Mouse (Mus musculus) hindbrain, embryonic 15.5 days (tissue): ENCODE measurements around the gene Tln2. TPM values are rescaled to one million over a fixed set of nuclear protein-coding genes. Genes with fewer than 3 reads are reported as not detected.

ENCODE experiments used
- ATAC-seq: fragments of 200-750 bp; cut with Nextera tagmentation; 2 replicates; pipeline ENCODE4 v1.8.0; 2017; ENCODE audit warnings: low read depth, moderate number of reproducible peaks, moderate TSS enrichment; ENCODE audit not compliant: low FRiP score
- H3K27ac ChIP-seq: fragments of 300-500 bp; sonication (generic); replicated peaks from 2 replicates; pipeline ENCODE4 v1.5.1; 2015; ENCODE audit warnings: mild to moderate bottlenecking, inconsistent platforms
- H3K27me3 ChIP-seq: fragments of 300-500 bp; sonication (generic); 2 replicates; pipeline ENCODE4 v1.6.1; 2015; ENCODE audit warnings: control low read depth, inconsistent platforms
- H3K36me3 ChIP-seq: fragments of 300-500 bp; sonication (generic); 2 replicates; pipeline ENCODE4 v1.6.1; 2015; ENCODE audit warnings: control low read depth, inconsistent platforms
- H3K4me1 ChIP-seq: fragments of 300-500 bp; sonication (generic); replicated peaks from 2 replicates; pipeline ENCODE4 v1.6.1; 2015; ENCODE audit warnings: control low read depth, inconsistent platforms
- H3K4me2 ChIP-seq: fragments of 300-500 bp; sonication (generic); 2 replicates; pipeline ENCODE4 v1.6.1; 2015; ENCODE audit warnings: moderate library complexity, mild to moderate bottlenecking, inconsistent platforms
- H3K4me3 ChIP-seq: fragments of 300-500 bp; sonication (generic); 2 replicates; pipeline ENCODE4 v1.5.1; 2015; ENCODE audit warnings: mild to moderate bottlenecking, inconsistent platforms
- H3K9ac ChIP-seq: fragments of 300-500 bp; sonication (generic); 2 replicates; pipeline ENCODE4 v1.6.1; 2015; ENCODE audit warnings: inconsistent platforms
- H3K9me3 ChIP-seq: fragments of 300-500 bp; sonication (generic); 2 replicates; pipeline ENCODE4 v1.6.1; 2016; ENCODE audit warnings: control low read depth, inconsistent platforms
- WGBS: fragments of 180-500 bp; shearing (Covaris S2); methylation state at CpG from one replicate; pipeline ENCODE4 v1.1.7; 2015; 5-methylcytosine and 5-hydroxymethylcytosine counted together
- polyA plus RNA-seq: library from polyadenylated mRNA; unstranded; fragments of >200 nt; fragmentation: Nextera tagmentation; extraction: Ambion mirVana; gene quantifications from 2 replicates; pipeline ENCODE4 v1.2.1, GENCODE M21; 2015

Gene Tln2
- polyA plus RNA-seq, 1 experiment from 2014 or later: 32.6 TPM

DNA sequence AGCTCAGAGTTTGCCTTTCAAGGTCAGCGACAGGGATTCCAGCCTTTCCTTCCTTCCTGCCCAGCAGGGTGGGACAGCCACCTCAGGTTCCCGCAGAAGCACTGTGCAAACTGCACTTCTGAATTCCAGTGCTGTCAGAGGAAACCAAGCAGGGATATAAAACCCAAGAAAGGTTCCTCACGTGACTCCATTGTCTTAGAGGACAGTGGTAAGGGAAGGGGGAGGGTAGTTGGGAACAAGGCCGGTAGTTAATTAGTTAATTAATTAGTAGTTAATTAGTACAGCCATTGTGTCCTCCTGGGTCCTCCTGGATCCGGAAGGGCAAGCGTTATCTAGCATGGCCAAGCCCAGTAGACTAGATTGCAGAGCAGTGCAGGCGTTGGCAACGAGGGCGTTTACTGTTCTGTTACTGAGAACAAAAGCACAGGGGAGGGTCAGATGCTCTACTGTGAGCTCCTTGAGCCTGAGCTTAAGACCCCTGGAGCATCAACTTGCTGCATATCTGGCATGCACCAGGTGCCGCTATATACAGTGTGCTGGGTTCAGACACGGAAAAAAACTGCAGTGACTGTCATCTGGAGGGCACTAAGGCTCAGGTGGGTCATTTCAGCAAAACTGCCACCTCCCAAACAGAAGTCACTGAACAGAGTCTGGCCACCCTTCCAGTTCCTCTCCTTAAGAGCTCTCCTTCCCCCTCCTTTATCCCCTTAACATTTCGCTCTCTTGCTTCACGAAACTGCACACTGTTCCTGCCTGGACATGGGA, 298.5 kb downstream of the Tln2 start:
- Histone ChIP-seq H3K27me3 (no peaks in the 10 kb centered on the region), H3K4me3 (no peak overlapping the region), H3K36me3 (no peaks in the 10 kb centered on the region), H3K4me2 (no peak overlapping the region), H3K4me1 (peaks cover 19% of the 10 kb centered on the region), H3K9me3 (no peaks in the 10 kb centered on the region), H3K27ac (peak overlapping the region; percentile 26; the same call in 1 of the 2 replicates), H3K9ac (no peak overlapping the region)
- 26% methylated on average over 13 of the region's 13 CpGs for WGBS
- ATAC-seq: 0 out of 2 replicates have a peak, but pooled peaks have one; percentile 17

DNA sequence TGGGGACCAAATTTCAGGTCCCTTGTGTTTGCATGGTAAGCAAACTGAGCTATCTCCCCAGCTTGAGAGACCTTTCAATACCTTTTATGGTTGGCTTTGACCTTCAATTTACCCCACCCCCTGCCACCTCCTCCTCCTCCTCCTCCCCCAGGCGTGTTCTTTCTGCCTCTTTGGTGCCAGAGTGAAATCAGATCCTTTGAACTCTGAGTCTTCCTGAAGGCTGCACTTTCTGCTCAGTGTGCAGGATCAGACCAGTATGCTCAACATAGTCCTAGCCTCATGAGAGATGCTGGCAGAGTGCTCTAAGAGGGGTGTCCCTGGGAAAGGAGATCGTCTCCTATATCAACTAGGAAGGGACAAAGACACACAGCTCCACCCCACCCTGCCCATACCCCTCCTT, 309.4 kb downstream of the Tln2 start:
- ATAC-seq: no peak
- Histone ChIP-seq H3K4me2 (no peak overlapping the region), H3K27me3 (no peaks in the 10 kb centered on the region), H3K27ac (no peak overlapping the region), H3K9me3 (no peaks in the 10 kb centered on the region), H3K9ac (no peak overlapping the region), H3K4me1 (no peaks in the 10 kb centered on the region), H3K36me3 (peaks cover 4% of the 10 kb centered on the region), H3K4me3 (no peak overlapping the region)
- 78% methylated on average over 2 of the region's 2 CpGs for WGBS

DNA sequence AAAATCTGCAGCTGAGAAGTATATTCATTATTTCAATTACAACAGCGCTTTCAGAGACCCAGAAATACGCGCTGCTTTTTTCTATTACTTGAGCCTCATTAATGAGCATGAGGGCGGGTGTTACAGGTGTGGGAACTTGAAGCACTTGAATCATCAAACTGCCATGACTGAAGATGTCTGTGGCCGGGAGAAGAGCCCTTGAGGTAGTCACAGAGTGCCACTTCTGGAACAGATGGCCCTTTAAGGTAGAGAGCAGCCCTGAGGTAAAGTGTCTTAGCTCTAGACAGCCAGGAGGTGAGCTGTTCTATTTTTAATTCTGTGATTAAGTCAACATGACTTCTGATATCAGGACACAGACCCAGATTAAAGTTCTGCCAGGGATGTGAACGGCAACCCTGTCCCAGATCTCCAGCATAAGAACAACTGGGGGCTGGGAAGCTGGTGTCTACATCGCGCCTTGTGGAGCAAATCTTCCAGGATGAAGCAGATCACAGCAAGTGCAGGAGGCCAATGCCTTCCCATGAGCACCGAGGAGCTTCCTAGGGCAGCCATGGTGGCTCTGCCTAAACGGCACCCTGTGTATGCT, 312.0 kb downstream of the Tln2 start:
- Histone ChIP-seq H3K4me1 (no peaks in the 10 kb centered on the region), H3K4me3 (no peak overlapping the region), H3K27ac (no peak overlapping the region), H3K36me3 (peaks cover 3% of the 10 kb centered on the region; the same call in 1 of the 2 replicates), H3K9me3 (no peaks in the 10 kb centered on the region), H3K27me3 (no peaks in the 10 kb centered on the region), H3K4me2 (no peak overlapping the region), H3K9ac (no peak overlapping the region)
- no peak for ATAC-seq
- WGBS: 89% methylated on average over 10 of the region's 10 CpGs

DNA sequence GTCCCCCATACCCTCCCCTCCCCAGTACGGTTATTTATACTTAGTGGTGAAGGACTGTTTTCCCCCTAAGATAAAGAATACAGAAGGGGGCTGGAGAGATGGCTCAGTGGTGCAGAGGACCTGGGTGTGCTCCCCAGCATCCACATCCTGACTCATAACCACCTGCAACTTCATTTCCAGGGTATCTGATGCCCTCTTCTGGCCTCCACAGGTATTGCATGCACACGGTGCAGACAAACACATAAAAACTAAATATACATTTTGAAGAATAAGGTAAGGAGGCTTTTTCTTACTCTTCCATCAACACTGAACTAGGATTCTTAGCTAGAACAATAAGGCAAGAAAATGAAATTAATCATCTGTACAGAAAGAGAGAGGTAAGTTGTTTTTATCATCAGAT, 314.2 kb downstream of the Tln2 start:
- no peaks in the 10 kb centered on the region for H3K4me1 ChIP-seq
- H3K4me2 ChIP-seq: no peak overlapping the region
- no peak for ATAC-seq
- peaks cover 10% of the 10 kb centered on the region; the same call in 1 of the 2 replicates for H3K36me3 ChIP-seq
- no peaks in the 10 kb centered on the region for H3K27me3 ChIP-seq
- WGBS: 100% methylated on average over 2 of the region's 2 CpGs
- H3K9ac ChIP-seq: no peak overlapping the region
- no peak overlapping the region for H3K4me3 ChIP-seq
- H3K9me3 ChIP-seq: no peaks in the 10 kb centered on the region
- no peak overlapping the region for H3K27ac ChIP-seq

DNA sequence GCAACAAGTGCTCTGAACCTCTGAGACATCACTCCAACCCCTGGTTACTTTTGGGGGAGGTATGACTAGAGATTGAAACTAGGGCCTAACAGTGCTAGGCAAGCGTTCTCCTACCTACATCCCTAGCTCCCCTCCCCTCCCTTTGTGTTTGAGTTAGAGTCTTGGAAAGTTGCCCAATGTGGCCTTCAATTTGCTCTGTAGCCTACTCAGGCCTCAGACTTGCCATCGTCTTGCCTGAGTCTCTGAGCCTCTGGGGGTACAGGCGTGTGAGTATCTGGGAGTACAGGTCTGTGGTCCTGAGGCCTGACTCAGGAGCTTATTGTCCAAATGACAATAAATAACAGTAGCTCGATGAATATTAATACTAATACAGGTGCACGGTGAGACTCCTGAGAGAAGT, 317.8 kb downstream of the Tln2 start:
- 86% methylated on average over 5 of the region's 5 CpGs for WGBS
- Histone ChIP-seq H3K9ac (no peak overlapping the region), H3K4me3 (no peak overlapping the region), H3K4me1 (no peaks in the 10 kb centered on the region), H3K36me3 (peaks cover 15% of the 10 kb centered on the region), H3K27ac (no peak overlapping the region), H3K9me3 (no peaks in the 10 kb centered on the region), H3K27me3 (no peaks in the 10 kb centered on the region), H3K4me2 (no peak overlapping the region)
- no peak for ATAC-seq

DNA sequence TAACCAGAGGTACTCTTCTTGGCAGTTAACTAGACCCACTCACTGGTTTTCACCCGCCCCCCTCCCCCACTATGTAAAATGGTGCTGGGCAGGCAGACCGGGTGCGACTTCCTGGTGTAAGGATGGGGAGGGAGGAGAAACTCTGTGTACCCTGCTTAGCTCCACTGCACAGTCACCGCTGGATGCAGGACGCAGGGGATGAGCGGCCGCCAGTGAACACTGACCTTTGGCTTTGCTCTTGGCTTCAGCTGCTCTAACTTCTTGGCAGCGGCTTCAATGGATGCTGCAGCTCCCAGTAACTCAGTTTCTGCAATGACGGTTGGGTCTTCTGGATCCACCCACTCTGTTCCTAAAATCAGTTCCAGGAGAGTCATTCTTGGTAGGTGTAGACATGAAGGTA, 319.0 kb downstream of the Tln2 start:
- peaks cover 15% of the 10 kb centered on the region for H3K36me3 ChIP-seq
- H3K27me3 ChIP-seq: no peaks in the 10 kb centered on the region
- no peaks in the 10 kb centered on the region for H3K4me1 ChIP-seq
- no peak for ATAC-seq
- H3K27ac ChIP-seq: no peak overlapping the region
- H3K4me3 ChIP-seq: no peak overlapping the region
- no peak overlapping the region for H3K9ac ChIP-seq
- WGBS: 82% methylated on average over 9 of the region's 9 CpGs
- H3K4me2 ChIP-seq: no peak overlapping the region
- no peaks in the 10 kb centered on the region for H3K9me3 ChIP-seq

DNA sequence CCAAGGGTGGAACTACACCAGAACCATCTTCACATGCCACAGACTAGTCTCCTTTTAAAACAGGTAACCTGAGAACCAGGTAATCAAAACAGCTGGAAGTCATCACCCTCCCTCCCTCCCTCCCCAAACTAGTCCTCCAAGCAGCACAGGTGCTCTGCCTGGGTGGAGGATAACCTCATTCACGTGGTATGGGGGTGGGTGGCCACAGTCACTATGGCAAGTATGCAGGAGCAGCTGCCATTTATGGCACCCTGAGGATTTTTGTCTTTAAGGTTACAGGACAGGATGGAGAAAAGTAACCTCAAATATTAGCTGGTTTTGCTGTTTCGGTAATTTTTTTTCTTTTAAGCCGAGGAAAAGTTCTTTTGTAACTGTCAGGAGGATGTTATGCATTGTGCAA, 322.5 kb downstream of the Tln2 start:
- no peak for ATAC-seq
- H3K4me3 ChIP-seq: no peak overlapping the region
- no peaks in the 10 kb centered on the region for H3K4me1 ChIP-seq
- no peaks in the 10 kb centered on the region for H3K27me3 ChIP-seq
- no peaks in the 10 kb centered on the region for H3K9me3 ChIP-seq
- WGBS: 64% methylated on average over 3 of the region's 3 CpGs
- no peak overlapping the region for H3K27ac ChIP-seq
- H3K4me2 ChIP-seq: no peak overlapping the region
- H3K36me3 ChIP-seq: peaks cover 12% of the 10 kb centered on the region
- no peak overlapping the region for H3K9ac ChIP-seq

DNA sequence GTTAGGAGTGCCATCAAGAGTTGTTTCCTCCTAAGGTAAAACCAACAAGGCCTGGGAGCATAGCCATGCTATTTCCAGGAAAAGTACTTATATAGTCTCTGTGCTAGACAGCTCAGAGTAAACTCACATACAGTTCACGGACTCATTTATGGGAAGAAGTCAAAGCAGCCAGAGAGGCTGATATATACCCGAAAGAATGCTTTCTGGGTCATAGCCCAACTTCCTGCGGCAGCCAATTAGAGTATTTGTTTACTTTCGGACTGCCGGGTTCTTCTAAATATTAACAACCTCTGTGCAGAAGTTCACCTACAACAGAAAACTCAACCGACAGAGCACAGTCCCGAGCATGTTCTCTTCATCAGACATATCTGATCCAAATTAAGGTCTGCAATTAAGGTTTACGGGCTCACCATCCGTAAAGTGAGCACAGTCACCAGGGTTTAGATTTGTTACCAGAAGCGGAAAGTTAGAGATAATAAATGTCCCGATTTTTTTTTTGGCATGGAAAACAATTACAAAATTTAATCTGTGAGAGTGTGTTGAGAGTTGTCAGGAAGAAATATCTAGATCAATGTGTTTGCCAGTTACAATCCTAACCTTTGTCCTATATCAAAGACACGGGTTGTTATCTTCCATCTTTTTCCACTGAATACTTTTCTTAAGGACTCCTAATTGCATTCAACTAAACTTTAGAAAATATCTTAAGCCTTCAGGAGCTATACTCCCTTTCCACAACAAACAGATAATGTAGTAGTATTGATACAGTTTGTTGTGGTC, 323.9 kb downstream of the Tln2 start:
- no peak overlapping the region for H3K4me3 ChIP-seq
- ATAC-seq: no peak
- H3K36me3 ChIP-seq: peaks cover 4% of the 10 kb centered on the region; the same call in 1 of the 2 replicates
- H3K27ac ChIP-seq: no peak overlapping the region
- H3K27me3 ChIP-seq: no peaks in the 10 kb centered on the region
- no peak overlapping the region for H3K4me2 ChIP-seq
- H3K9me3 ChIP-seq: no peaks in the 10 kb centered on the region
- no peaks in the 10 kb centered on the region for H3K4me1 ChIP-seq
- 86% methylated on average over 12 of the region's 12 CpGs for WGBS
- no peak overlapping the region for H3K9ac ChIP-seq

DNA sequence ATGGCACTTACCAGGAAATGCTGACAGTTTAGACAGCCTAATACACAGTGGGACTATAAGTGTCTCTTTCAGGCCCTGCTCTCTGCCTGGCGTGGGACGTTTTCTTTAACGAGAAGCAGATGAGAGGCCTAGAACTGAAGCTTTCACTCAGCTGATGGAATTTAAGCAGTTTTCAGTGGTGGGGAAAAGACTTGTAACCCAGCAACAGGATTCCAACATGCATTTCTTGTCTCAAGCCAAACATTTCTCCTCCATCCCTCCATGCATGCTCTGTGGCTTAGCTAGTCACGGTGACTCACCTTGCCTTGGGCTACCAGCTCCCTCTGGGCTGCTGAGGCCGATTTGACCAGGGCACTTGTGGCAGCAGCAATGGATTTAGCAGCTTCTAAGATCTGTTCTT, 330.5 kb downstream of the Tln2 start:
- Histone ChIP-seq H3K9me3 (no peaks in the 10 kb centered on the region), H3K9ac (no peak overlapping the region), H3K27me3 (no peaks in the 10 kb centered on the region), H3K36me3 (peaks cover 8% of the 10 kb centered on the region; the same call in 1 of the 2 replicates), H3K4me2 (no peak overlapping the region), H3K27ac (no peak overlapping the region), H3K4me1 (no peaks in the 10 kb centered on the region), H3K4me3 (no peak overlapping the region)
- no peak for ATAC-seq
- WGBS: 87% methylated on average over 5 of the region's 5 CpGs

DNA sequence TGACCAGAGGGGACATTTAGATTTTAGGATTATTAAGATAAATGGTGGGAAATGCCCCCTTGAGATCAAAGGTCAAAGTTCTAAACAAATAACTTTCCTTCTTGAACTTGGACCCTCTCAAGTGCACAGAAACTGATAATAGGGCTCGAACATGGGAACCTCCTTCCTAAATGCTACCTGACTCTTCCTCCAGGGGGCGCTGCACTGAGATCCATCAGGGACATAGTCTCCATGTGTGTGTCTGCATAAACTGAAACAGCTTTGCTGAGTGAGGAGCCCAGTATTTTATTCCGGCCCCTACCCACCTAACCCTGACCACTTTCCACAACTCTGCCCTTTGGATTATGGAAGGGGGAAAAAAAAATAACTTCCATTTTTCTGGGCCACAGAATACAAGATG, 339.1 kb downstream of the Tln2 start:
- H3K36me3 ChIP-seq: peaks cover 11% of the 10 kb centered on the region; the same call in 1 of the 2 replicates
- H3K27ac ChIP-seq: no peak overlapping the region
- 65% methylated on average over 3 of the region's 3 CpGs for WGBS
- H3K9ac ChIP-seq: no peak overlapping the region
- no peaks in the 10 kb centered on the region for H3K27me3 ChIP-seq
- ATAC-seq: no peak
- H3K4me2 ChIP-seq: no peak overlapping the region
- H3K4me1 ChIP-seq: no peaks in the 10 kb centered on the region
- no peaks in the 10 kb centered on the region for H3K9me3 ChIP-seq
- H3K4me3 ChIP-seq: no peak overlapping the region

DNA sequence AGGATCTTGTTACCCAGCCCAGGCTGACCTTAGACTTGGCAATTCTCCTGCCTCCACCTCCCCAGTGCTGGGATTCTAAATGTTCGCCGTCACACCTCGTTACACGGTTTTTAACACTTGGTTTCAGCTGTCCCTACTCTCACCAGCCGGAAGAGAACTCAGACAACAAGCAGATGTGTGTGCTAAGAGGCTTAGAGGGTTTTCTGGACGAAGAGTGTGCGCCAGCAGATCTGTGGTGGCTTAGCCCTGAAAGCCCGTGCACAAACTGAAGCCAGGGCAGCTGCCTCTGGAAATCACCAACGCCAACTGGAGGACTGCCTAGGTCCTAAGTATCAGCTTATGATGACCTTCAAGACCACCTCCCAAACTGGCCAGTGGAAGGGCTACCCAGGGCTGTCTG, 341.5 kb downstream of the Tln2 start:
- WGBS: 64% methylated on average over 9 of the region's 9 CpGs
- H3K9ac ChIP-seq: no peak overlapping the region
- H3K4me3 ChIP-seq: no peak overlapping the region
- peaks cover 7% of the 10 kb centered on the region; the same call in 1 of the 2 replicates for H3K36me3 ChIP-seq
- H3K27me3 ChIP-seq: no peaks in the 10 kb centered on the region
- no peaks in the 10 kb centered on the region for H3K9me3 ChIP-seq
- no peak overlapping the region for H3K27ac ChIP-seq
- no peaks in the 10 kb centered on the region for H3K4me1 ChIP-seq
- H3K4me2 ChIP-seq: no peak overlapping the region
- no peak for ATAC-seq
